Mouse (Mus musculus) thymus, postnatal 0 days (tissue): ENCODE measurements around the gene Traf5. TPM values are rescaled to one million over a fixed set of nuclear protein-coding genes. Genes with fewer than 3 reads are reported as not detected.
A peak's percentile ranks its signal among the peaks of the same experiment; 100 is the strongest.

ENCODE experiments used
- DNase-seq: peaks from one replicate; pipeline ENCODE4 v3.0.0-alpha.2; 2015; ENCODE audit warnings: low spot score
- microRNA-seq: library from miRNA; unstranded; fragments of <30 nt; microRNA quantifications from one replicate; pipeline ENCODE4, GENCODE M21; 2016; ENCODE audit warnings: borderline number of aligned reads
- polyA plus RNA-seq: library from polyadenylated mRNA; unstranded; fragments of >200 nt; fragmentation: Nextera tagmentation; extraction: Ambion mirVana; gene quantifications from 2 replicates; pipeline ENCODE4 v1.2.1, GENCODE M21; 2015

Gene Traf5
- polyA plus RNA-seq, 1 experiment from 2014 or later, result 15.0 TPM

- no peak for DNase-seq
Measured at GRCm38 (mm10) chr1:191974509-191975405, 117.6 kb downstream of the Traf5 start.

- no peak for DNase-seq
Measured at GRCm38 (mm10) chr1:191969939-191970338, 122.4 kb downstream of the Traf5 start.

GRCm38 (mm10) chr1:191964773-191965481, 127.4 kb downstream of the Traf5 start:
- DNase-seq, result peak; percentile 82

- DNase-seq, result peak; percentile 74
Measured at GRCm38 (mm10) chr1:191963948-191964772, 128.2 kb downstream of the Traf5 start.

GRCm38 (mm10) chr1:191963413-191963812, 128.9 kb downstream of the Traf5 start:
- no peak for DNase-seq

- no peak for DNase-seq
Measured at GRCm38 (mm10) chr1:191960946-191961345, 131.4 kb downstream of the Traf5 start.

GRCm38 (mm10) chr1:191957321-191957720, 135.0 kb downstream of the Traf5 start:
- no peak for DNase-seq

- DNase-seq, result no peak
Measured at GRCm38 (mm10) chr1:191956871-191957270, 135.5 kb downstream of the Traf5 start.

GRCm38 (mm10) chr1:191956261-191956660, 136.1 kb downstream of the Traf5 start:
- peak; percentile 31 for DNase-seq

- peak; percentile 30 for DNase-seq
Measured at GRCm38 (mm10) chr1:191955101-191955500, 137.3 kb downstream of the Traf5 start.

GRCm38 (mm10) chr1:191952733-191953335, 139.5 kb downstream of the Traf5 start:
- DNase-seq, result no peak

GRCm38 (mm10) chr1:191950611-191951010, 141.7 kb downstream of the Traf5 start:
- DNase-seq, result no peak

- DNase-seq, result no peak
Measured at GRCm38 (mm10) chr1:191948600-191948999, 143.8 kb downstream of the Traf5 start.

- no peak for DNase-seq
Measured at GRCm38 (mm10) chr1:191947796-191948195, 144.6 kb downstream of the Traf5 start.

Small RNA genes within 50 kb of the gene (microRNA-seq; reads per million reads assigned to microRNA genes)
- gene Mir3473c, result not detected

Other genes starting within 250 kb of the Traf5 start
- gene Slc30a1, start 185.8 kb downstream of the Traf5 start, polyA plus RNA-seq, result 1.6 and 2.6 TPM in 2 replicates
- gene Rd3, start 115.2 kb downstream of the Traf5 start, polyA plus RNA-seq, result 2.3 and 3.7 TPM in 2 replicates
- 11.5 and 12.2 TPM in 2 replicates for gene Rcor3, start 45.5 kb upstream of the Traf5 start, polyA plus RNA-seq
- 0.49 TPM in 2 replicates for gene Kcnh1, start 98.2 kb upstream of the Traf5 start, polyA plus RNA-seq